Mouse (Mus musculus): Measurements from ENCODE around the gene Ctsk.

GRCm38 (mm10) chr3:95526111-95526510, 27.1 kb downstream of the Ctsk start:
- TF ChIP-seq TAL1 (IDR thresholded peaks at IDR 0.05; ENCODE audit: low read length) (no peak), GATA1 (IDR thresholded peaks at IDR 0.05; ENCODE audit: low read length) (no peak)
